Mouse (Mus musculus): ENCODE results near the gene Sh3bp5l.

- TF ChIP-seq CTCF (IDR thresholded peaks at IDR 0.05; ENCODE audit: low read depth) (no peak), EP300 (optimal IDR thresholded peaks at IDR 0.05) (no peak)
Observed at GRCm38 (mm10) chr11:58330276-58331148, at the start of gene Sh3bp5l, which contains the start of gene Zfp672.
